Mouse (Mus musculus): ENCODE data around the gene Sec14l1. TPM values are rescaled to one million over a fixed set of nuclear protein-coding genes. Genes with fewer than 3 reads are reported as not detected.

The Sec14l1 gene
- polyA plus RNA-seq, 1 experiment: 49.2 TPM

GRCm38 (mm10) chr11:117120285-117121163 lies 5.6 kb downstream of the Sec14l1 start:
- Histone ChIP-seq H3K27ac (ENCODE audit: insufficient read depth, low read depth, low read length) (0 out of 2 replicates have a peak overlapping the region, but pooled peaks have one; percentile 9), H3K36me3 (ENCODE audit: control insufficient read depth, insufficient read depth, low read length) (peaks cover 16% of the 10 kb centered on the region), H3K4me3 (ENCODE audit: low read depth, low read length) (no peak overlapping the region), H3K4me1 (ENCODE audit: control insufficient read depth, insufficient read depth, insufficient read length, low read length) (peaks cover 22% of the 10 kb centered on the region), H3K27me3 (ENCODE audit: control insufficient read depth, insufficient read depth, low read length) (no peaks in the 10 kb centered on the region)
- TF ChIP-seq POLR2A (IDR thresholded peaks at IDR 0.05; ENCODE audit: low read depth, low read length): no peak
- TF ChIP-seq CTCF (IDR thresholded peaks at IDR 0.05; ENCODE audit: extremely low read depth, insufficient read length, insufficient replicate concordance, low read depth, low read length): no peak
- WGBS: 68% methylated on average over 20 of the region's 20 CpGs

DNA sequence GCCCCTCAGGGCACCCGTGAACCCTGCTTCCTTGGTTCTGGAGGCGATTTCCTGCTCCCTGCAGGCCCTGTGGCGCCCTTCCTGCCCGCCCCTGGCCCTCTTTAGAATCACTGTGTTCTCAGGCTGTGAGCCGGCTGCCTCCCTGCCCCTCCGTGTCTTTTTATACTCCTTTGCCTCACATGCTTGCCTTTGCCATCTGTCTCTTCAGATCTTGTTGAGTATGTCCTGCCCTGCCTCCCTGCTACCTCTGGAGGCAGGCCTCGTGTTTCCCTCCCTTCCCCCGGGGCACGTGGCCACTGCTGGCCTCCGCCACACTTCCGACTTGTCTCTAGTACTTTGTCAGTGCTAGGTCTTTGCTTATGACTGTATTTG lies 6.2 kb downstream of the Sec14l1 start:
- TF ChIP-seq POLR2A (IDR thresholded peaks at IDR 0.05; ENCODE audit: low read depth, low read length) (no peak), CTCF (IDR thresholded peaks at IDR 0.05; ENCODE audit: extremely low read depth, insufficient read length, insufficient replicate concordance, low read depth, low read length) (no peak)
- Histone ChIP-seq H3K36me3 (ENCODE audit: control insufficient read depth, insufficient read depth, low read length) (peaks cover 17% of the 10 kb centered on the region), H3K27ac (ENCODE audit: insufficient read depth, low read depth, low read length) (0 out of 2 replicates have a peak overlapping the region, but pooled peaks have one; percentile 9), H3K27me3 (ENCODE audit: control insufficient read depth, insufficient read depth, low read length) (no peaks in the 10 kb centered on the region), H3K4me1 (ENCODE audit: control insufficient read depth, insufficient read depth, insufficient read length, low read length) (peaks cover 22% of the 10 kb centered on the region), H3K4me3 (ENCODE audit: low read depth, low read length) (no peak overlapping the region)
- 66% methylated on average over 11 of the region's 11 CpGs for WGBS

DNA sequence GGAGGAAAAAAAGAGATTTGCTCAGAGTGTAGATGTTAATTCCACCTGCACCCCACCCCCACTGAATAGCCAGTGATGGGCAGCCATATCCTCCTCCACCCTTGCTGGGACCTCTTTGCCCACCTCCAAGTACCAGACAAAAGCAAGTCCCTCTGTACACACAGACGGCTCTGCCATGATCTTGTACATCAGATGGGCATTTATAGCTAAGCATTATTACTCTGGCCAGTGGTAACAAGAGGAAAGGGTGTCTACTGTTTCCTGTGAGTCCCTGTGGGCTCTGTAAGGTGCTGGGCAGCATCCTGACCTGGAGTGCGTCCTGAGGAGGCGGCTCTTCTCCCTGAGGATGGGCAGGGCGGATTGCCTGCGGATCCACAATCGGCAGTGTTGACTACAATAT lies 7.0 kb downstream of the Sec14l1 start:
- Histone ChIP-seq H3K4me1 (ENCODE audit: control insufficient read depth, insufficient read depth, insufficient read length, low read length) (peaks cover 17% of the 10 kb centered on the region), H3K27ac (ENCODE audit: insufficient read depth, low read depth, low read length) (no peak overlapping the region), H3K27me3 (ENCODE audit: control insufficient read depth, insufficient read depth, low read length) (no peaks in the 10 kb centered on the region), H3K36me3 (ENCODE audit: control insufficient read depth, insufficient read depth, low read length) (peaks cover 17% of the 10 kb centered on the region), H3K4me3 (ENCODE audit: low read depth, low read length) (no peak overlapping the region)
- 89% methylated on average over 6 of the region's 6 CpGs for WGBS
- TF ChIP-seq CTCF (IDR thresholded peaks at IDR 0.05; ENCODE audit: extremely low read depth, insufficient read length, insufficient replicate concordance, low read depth, low read length) (no peak), POLR2A (IDR thresholded peaks at IDR 0.05; ENCODE audit: low read depth, low read length) (no peak)

- Histone ChIP-seq H3K36me3 (ENCODE audit: control insufficient read depth, insufficient read depth, low read length) (peaks cover 11% of the 10 kb centered on the region), H3K4me1 (ENCODE audit: control insufficient read depth, insufficient read depth, insufficient read length, low read length) (peaks cover 11% of the 10 kb centered on the region), H3K27me3 (ENCODE audit: control insufficient read depth, insufficient read depth, low read length) (no peaks in the 10 kb centered on the region), H3K27ac (ENCODE audit: insufficient read depth, low read depth, low read length) (no peak overlapping the region), H3K4me3 (ENCODE audit: low read depth, low read length) (no peak overlapping the region)
- 86% methylated on average over 17 of the region's 17 CpGs for WGBS
- TF ChIP-seq POLR2A (IDR thresholded peaks at IDR 0.05; ENCODE audit: low read depth, low read length) (no peak), CTCF (IDR thresholded peaks at IDR 0.05; ENCODE audit: extremely low read depth, insufficient read length, insufficient replicate concordance, low read depth, low read length) (no peak)
These were observed 8.6 kb downstream of the Sec14l1 start for GRCm38 (mm10) chr11:117123418-117124085.

GRCm38 (mm10) chr11:117124539-117124938 lies 9.6 kb downstream of the Sec14l1 start:
- 69% methylated on average over 10 of the region's 10 CpGs for WGBS
- H3K4me1 ChIP-seq (ENCODE audit: control insufficient read depth, insufficient read depth, insufficient read length, low read length): peaks cover 5% of the 10 kb centered on the region

DNA sequence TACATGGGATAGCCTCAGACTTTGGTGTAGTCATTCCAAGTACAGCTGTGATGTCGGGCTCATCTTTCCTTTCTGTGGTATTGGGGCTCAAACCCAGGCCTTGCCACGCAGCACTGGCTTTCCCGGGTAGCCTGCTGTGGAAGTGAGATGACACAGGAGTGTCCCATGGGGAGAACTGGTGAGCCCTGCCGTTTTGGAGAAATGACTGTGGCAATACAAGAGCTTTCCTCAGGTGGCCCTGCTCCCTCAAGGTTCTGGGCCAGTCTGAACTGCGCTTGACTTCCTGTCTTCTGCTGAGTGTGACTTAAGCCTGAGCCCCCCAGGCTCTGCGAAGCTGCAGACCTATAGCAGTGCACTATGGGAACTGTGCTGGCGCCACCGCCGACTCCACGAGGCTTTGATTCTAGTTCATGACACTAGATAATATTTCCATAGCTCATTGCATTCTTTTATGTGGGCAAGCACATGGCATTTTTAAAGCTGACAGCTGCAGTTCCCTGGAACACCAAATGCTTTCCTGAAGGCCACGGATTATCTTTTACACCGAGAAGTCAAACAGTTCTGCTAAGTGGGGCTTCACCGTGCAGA lies 12.4 kb downstream of the Sec14l1 start:
- H3K4me3 ChIP-seq (ENCODE audit: low read depth, low read length): no peak overlapping the region
- no peaks in the 10 kb centered on the region for H3K27me3 ChIP-seq (ENCODE audit: control insufficient read depth, insufficient read depth, low read length)
- no peak for TF ChIP-seq POLR2A (IDR thresholded peaks at IDR 0.05; ENCODE audit: low read depth, low read length)
- TF ChIP-seq CTCF (IDR thresholded peaks at IDR 0.05; ENCODE audit: extremely low read depth, insufficient read length, insufficient replicate concordance, low read depth, low read length): no peak
- H3K4me1 ChIP-seq (ENCODE audit: control insufficient read depth, insufficient read depth, insufficient read length, low read length): no peaks in the 10 kb centered on the region
- no peak overlapping the region for H3K27ac ChIP-seq (ENCODE audit: insufficient read depth, low read depth, low read length)
- 78% methylated on average over 13 of the region's 13 CpGs for WGBS
- H3K36me3 ChIP-seq (ENCODE audit: control insufficient read depth, insufficient read depth, low read length): peaks cover 14% of the 10 kb centered on the region

More at GRCm38 (mm10) chr11:117124539-117124938, 9.6 kb downstream of the Sec14l1 start:
- Histone ChIP-seq H3K27ac (ENCODE audit: insufficient read depth, low read depth, low read length) (no peak overlapping the region), H3K27me3 (ENCODE audit: control insufficient read depth, insufficient read depth, low read length) (no peaks in the 10 kb centered on the region), H3K4me3 (ENCODE audit: low read depth, low read length) (no peak overlapping the region), H3K36me3 (ENCODE audit: control insufficient read depth, insufficient read depth, low read length) (peaks cover 11% of the 10 kb centered on the region)
- TF ChIP-seq POLR2A (IDR thresholded peaks at IDR 0.05; ENCODE audit: low read depth, low read length) (no peak), CTCF (IDR thresholded peaks at IDR 0.05; ENCODE audit: extremely low read depth, insufficient read length, insufficient replicate concordance, low read depth, low read length) (no peak)
